Mouse (Mus musculus): ENCODE measurements around the gene Proser1.

GRCm38 (mm10) chr3:53522794-53523193 is 59.3 kb downstream of the Proser1 start:
- TF ChIP-seq CTCF (conservative IDR thresholded peaks at IDR 0.05; ENCODE audit: low read length) (no peak), POU5F1 (IDR thresholded peaks at IDR 0.05; ENCODE audit: borderline replicate concordance, low read length) (no peak)

Data from E14TG2a.4 (cell line).